Comparison of ENCODE assay signal across 16 mouse cellular contexts in genomic region chr7:83644761-83645160, GRCm38 (mm10).
"Had no signal": no experiment of that assay in that cellular context is flagged by ENCODE, and none has a peak within 500 bp of the region (broad histone marks: within the 10 kb centered on the region; RNA-seq: fewer than 3 reads in every experiment).

No protein-coding gene starts in this region.

- H3K4me2 ChIP-seq: liver, embryonic 13.5 days; lung, embryonic 14.5 days; midbrain, embryonic 11.5 days had no signal

- DNase-seq: kidney, adult 9 months; layer of hippocampus, postnatal 36 days; liver, embryonic 13.5 days; lung, embryonic 14.5 days; midbrain, embryonic 14.5 days; right cerebral cortex, postnatal 4 days; thymus, adult 18-20 months; thymus, postnatal 36 days had no signal

- H3K27ac ChIP-seq: hindbrain, postnatal 0 days; kidney, postnatal 0 days; left cerebral cortex, adult 2 months; liver, embryonic 13.5 days had no signal

- H3K9me3 ChIP-seq: liver, embryonic 13.5 days; megakaryocyte, embryonic 14.5 days had no signal

- H3K9ac ChIP-seq: liver, embryonic 13.5 days; lung, embryonic 14.5 days had no signal

- H3K4me1 ChIP-seq: liver, embryonic 13.5 days had no signal

- H3K4me3 ChIP-seq: left cerebral cortex, adult 2 months; liver, embryonic 13.5 days; megakaryocyte, embryonic 14.5 days had no signal

- ATAC-seq: hindbrain, postnatal 0 days; inflammation-experienced regulatory T-cells, adult 6 months; intestine, postnatal 0 days; lung, postnatal 0 days had no signal

- H3K27me3 ChIP-seq: liver, embryonic 13.5 days had no signal
